Mouse (Mus musculus): ENCODE data around the gene Ezr.

The Ezr gene

GRCm38 (mm10) chr17:6768301-6768788, 14.2 kb downstream of the Ezr start:
- DNase-seq (ENCODE audit: low spot score in 2 of 2), result no peak

- no peak for DNase-seq (ENCODE audit: low spot score in 2 of 2)
Measured at GRCm38 (mm10) chr17:6767771-6768170, 14.8 kb downstream of the Ezr start.

DNA sequence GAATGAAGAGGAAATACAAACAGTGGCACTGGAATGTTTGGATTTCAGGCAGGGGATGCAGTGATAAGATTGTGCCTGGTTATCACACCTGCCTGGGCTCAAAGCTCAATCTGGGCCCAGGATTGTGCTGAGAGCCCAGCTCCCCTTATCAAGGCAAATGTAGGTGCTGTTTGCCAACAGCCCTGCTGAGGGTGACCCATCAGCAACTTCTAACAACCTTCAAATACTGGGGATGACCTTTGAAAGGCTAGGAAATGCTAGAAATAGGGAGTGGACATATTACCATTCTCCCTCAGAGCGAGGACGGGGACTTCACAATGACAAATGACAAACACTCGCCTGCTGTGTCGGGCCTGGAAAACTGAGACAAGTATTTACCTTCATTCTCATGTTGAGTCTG, 15.8 kb downstream of the Ezr start:
- DNase-seq (ENCODE audit: low spot score in 2 of 2), result no peak

DNA sequence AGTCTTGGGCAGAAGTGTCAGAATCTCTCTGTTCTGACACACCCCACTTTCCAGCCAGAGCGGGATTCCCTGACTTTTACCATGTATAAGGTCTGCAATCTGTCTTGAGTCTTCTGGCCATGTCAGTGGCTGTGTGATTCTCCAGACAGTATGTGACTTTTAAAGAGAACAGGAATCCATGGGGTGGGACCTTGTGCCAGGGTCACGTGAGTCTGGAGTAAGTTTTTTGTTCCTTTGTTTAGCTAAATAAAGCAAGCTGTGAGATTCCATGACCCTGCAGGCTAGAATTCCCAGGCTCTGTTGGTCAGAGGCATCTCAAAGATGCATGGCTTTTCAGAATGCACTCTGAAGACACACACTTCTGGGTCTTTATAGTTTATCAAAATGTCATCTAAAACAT, 16.7 kb downstream of the Ezr start:
- DNase-seq (ENCODE audit: low spot score in 2 of 2), result no peak

DNA sequence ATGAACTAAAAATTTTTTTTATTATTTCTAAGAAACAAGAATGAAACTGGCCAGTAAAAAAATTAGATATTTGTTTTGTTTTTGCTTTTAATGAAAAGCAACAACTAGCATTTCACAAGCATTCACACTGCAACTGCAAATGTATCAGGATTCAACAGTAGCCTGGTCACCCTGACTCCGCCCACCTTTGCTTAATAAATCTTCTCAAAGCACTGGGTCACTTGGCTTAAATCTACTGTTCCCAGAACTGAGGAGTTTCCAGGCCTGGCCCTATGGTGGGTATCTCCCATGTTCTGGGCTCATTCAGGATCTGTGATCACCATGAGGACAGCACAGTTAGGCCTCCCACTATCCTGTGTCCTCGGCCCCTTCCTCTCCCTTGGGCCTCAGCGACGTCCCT, 17.9 kb downstream of the Ezr start:
- DNase-seq (ENCODE audit: low spot score in 2 of 2), result no peak

DNA sequence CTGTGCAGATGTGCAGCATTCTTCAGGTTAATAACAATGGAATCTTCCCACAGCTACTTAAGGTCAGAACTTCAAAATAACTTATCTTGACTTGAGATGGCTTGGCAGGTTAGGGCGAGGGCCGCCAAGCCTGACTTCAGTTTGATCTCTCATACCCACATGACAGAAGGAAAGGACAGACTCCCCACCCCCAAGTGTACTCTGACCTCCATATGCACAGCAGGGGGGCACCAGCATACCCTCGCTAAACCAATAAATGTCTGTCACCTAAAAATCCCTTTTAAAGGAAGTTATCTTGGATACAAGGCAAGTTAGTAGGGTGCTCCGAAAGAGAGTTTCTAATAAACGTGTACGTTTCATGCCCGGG, 18.4 kb downstream of the Ezr start:
- DNase-seq (ENCODE audit: low spot score in 2 of 2), result no peak

GRCm38 (mm10) chr17:6763513-6764226, 18.9 kb downstream of the Ezr start:
- DNase-seq (ENCODE audit: low spot score in 2 of 2), result no peak

DNA sequence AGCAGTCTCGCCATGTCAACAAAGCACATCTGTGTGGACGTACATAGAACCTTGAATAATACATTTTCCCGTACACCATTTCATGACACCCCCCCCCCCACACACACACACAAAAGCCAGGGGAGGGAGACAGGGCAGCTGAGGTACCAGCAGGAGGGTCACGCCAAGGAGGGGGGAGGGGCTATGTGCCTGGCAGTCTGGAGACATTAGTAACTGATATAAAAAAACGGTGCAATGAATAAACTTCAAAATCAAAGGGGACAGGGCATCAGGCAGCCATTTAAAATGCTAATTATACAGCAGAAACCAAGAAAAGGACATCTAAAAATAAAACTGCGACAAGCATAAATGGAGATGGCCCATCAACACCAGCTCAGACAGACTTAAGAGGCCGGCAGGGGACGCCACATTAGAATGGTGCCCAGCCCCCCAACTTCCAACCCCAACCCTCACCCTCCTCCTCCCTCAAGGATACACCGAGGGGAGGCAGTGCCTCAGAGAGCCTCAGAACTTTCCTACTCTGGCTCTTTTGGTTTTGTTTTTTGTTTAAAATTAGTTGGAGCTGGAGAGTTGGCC, 22.8 kb downstream of the Ezr start:
- DNase-seq (ENCODE audit: low spot score in 2 of 2), result no peak

- no peak for DNase-seq (ENCODE audit: low spot score in 2 of 2)
Measured at GRCm38 (mm10) chr17:6758845-6759244, 23.7 kb downstream of the Ezr start.

DNA sequence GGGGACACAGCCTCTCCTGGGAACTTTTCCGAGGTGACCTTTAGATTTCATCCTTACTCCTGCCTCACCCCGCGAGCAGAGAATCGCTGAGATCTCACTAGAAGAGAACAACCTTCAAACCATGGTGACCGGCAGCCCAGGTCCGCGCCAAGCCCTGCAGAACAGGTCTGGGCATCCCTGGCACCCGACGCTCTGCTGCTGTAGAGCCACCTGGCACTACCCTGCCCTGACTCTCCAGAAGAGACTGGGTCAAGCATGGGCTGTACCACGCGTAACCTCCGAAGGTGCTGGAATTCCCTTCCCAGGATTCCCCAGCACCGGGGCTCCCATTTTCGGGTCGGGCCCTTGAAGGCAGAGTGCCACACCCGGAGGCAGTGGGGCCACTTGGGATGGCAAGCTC, 24.7 kb downstream of the Ezr start:
- DNase-seq (ENCODE audit: low spot score in 2 of 2), result no peak

DNA sequence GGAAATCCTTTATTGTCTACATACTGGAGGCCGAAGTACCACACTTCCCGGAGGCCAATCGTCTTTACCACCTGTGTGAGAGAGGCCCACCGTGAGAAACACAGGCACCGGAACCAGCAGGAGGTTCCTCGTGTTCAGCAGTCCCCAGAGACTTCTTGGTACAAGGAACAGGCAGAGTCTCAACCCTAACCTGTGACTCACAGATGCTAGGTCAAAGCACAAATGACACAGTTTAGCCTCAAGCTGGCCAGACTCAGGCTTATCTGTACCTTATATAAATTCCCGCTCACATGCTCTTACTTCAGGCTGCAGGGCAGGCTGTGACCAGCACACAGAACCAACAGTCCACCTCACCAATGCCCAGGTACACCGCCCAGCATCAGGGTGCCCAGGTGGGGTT, 26.7 kb downstream of the Ezr start:
- DNase-seq (ENCODE audit: low spot score in 2 of 2), result no peak

DNA sequence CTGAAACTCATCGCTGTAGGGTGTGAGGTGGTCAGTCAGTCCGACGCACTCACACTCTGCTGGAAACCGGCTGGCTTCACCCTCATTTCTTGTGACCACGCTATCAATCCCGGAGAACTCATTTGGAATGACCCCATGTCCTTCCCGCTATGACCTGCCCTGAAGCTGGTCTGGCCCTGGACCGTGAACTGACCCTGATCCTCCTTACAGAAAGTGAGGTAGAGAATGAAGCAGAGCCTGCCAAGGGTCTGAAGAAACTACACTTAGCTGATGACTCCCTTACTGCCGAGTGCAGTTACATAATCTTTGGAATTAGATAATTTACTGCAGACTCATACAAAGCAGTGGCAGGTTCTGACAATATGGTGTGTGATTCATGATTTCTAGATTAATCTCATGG, 27.4 kb downstream of the Ezr start:
- DNase-seq (ENCODE audit: low spot score in 2 of 2), result no peak

DNA sequence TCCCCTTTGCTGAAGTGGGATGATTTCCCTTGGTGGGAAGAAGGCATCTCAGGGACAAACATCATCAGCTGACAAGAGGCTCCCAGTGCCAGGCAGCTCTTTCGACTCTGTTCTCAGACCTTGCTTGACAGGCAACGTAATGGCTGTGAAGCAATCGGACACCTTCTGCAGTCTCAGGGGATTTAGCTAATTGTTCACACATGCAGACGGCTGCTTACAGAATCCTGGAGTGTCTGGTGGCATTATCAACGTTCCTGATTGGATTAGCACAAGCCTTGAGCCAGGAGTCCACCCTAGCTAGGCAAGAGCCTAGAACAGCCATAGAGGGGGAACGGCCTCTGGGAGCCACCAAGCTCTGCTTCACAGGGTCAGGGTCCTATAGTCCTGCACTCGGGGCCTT, 30.2 kb downstream of the Ezr start:
- no peak for DNase-seq (ENCODE audit: low spot score in 2 of 2)

- DNase-seq (ENCODE audit: low spot score in 2 of 2), result no peak
Measured at GRCm38 (mm10) chr17:6751221-6751859, 31.2 kb downstream of the Ezr start.

- DNase-seq (ENCODE audit: low spot score in 2 of 2), result no peak
Measured at GRCm38 (mm10) chr17:6748779-6749464, 33.7 kb downstream of the Ezr start.

GRCm38 (mm10) chr17:6747478-6747877, 35.1 kb downstream of the Ezr start:
- DNase-seq (ENCODE audit: low spot score in 2 of 2), result no peak

GRCm38 (mm10) chr17:6746452-6747231, 35.9 kb downstream of the Ezr start:
- DNase-seq (ENCODE audit: low spot score in 2 of 2), result no peak

- no peak for DNase-seq (ENCODE audit: low spot score in 2 of 2)
Measured at GRCm38 (mm10) chr17:6745975-6746374, 36.6 kb downstream of the Ezr start.

GRCm38 (mm10) chr17:6745503-6745902, 37.1 kb downstream of the Ezr start:
- no peak for DNase-seq (ENCODE audit: low spot score in 2 of 2)

GRCm38 (mm10) chr17:6744871-6745270, 37.7 kb downstream of the Ezr start:
- no peak for DNase-seq (ENCODE audit: low spot score in 2 of 2)

- no peak for DNase-seq (ENCODE audit: low spot score in 2 of 2)
Measured at GRCm38 (mm10) chr17:6744366-6744765, 38.2 kb downstream of the Ezr start.

DNA sequence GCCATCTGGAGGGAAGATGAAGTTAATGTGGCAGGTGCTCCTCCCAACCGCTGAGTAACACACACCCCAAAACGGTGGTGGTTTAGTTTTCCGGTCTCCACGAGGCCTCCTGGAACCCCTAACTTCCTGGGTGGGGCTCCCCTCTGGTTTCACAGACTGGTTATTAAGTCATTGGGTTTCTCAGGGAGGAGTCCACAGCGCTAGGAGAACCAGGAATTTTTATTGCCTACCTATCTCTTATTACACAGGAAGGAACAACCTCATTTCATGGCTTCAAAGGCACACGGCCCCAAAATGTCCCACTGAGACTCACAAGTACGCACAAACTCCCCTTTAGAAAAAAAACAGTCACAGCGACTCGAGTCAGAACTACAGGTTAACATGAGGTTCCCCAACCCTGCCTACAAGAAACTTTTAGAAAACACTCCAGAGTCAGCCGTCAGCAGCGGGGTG, 38.8 kb downstream of the Ezr start:
- no peak for DNase-seq (ENCODE audit: low spot score in 2 of 2)

Measured in right cerebral cortex, postnatal 36 days (tissue).